Mouse (Mus musculus) liver, embryonic 14.5 days (tissue): ENCODE results near the gene Them4.

Source experiments
- CTCF ChIP-seq: IDR thresholded peaks from 2 replicates; pipeline ENCODE4 v1.5.1; 2016; ENCODE audit warnings: antibody characterized with exemption, low read depth, control low read depth
- EP300 ChIP-seq: IDR thresholded peaks from 2 replicates; pipeline ENCODE4 v1.6.1; 2016; ENCODE audit warnings: antibody characterized with exemption, low read depth

DNA sequence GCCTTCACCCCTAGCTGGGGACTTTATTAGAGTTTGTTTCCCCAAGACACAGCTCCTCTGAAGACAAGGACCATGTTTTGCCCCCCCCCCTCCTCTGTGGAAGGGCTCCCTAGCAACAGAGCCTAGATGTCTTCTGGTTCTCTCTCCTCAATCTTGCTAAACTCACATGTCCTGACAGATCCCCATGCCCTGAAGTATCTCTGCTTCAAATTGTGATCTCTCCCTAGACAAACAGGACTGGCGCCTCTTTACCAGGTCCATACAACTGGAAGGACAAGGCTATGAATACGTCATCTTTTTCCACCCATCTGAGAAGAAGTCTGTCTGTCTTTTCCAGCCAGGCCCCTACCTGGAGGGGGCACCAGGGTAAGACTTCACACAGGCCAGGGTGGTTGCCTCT, 34.3 kb downstream of the Them4 start:
- no peak for TF ChIP-seq EP300
- TF ChIP-seq CTCF = no peak
